Mouse (Mus musculus) heart, adult 9 months (tissue): Measurements from ENCODE around the gene Dcst1.
A peak's percentile ranks its signal among the peaks of the same experiment; 100 is the strongest.

Experiments used
- DNase-seq, 2 experiments: peaks; one replicate each; pipeline ENCODE4 v3.0.0; 2022; ENCODE audit warnings: low spot score in 2 of 2

Dcst1 gene

DNA sequence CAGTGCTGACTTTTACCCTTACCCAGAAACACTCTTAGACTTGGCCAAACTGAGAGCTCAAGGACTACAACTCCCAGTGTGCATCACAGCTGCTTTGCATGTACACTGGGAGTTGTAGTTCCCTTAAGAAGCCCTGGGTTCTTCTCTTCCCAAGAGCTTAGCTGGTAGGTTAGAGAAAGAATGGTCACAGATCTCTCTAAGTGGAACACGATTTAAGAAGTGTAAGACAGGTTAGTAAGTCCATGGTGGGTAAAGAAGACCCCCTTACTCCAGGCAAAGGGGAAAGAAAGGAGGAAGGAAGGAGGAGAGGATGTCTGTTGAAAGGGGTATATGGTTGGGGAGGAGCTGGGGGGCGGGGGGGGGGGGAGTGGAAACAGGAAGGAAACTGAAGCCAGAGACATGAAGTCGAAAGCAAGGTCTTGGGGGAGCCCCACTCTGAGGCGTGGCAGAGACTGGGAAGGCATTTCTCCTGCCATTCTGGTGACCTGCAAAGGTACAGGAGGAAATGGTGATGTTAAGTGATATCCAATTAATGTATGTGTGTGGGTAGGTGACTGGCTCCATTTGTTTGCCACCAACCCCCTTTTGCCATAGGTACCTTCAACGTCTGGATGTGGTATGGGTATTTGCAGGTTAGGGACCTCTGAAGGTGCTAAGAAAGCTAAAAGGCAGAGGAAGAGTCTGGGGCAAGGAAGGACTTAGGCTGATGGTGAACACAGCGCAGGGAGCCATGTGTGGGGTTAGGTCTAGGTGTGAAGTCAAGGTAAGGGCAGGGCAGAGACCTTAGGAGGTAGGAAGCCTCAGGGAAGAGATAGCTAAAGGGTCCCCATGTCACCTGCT is 24.1 kb upstream of the Dcst1 start:
- peak in 1 of 2 experiments; percentile 47 for DNase-seq

GRCm38 (mm10) chr3:89388134-89388881 is 23.3 kb upstream of the Dcst1 start:
- peak; percentile 65 to 71 for DNase-seq

- peak; percentile 40 to 52 for DNase-seq
These were observed 22.6 kb upstream of the Dcst1 start for GRCm38 (mm10) chr3:89387632-89388031.

- DNase-seq, result no peak
These were observed 21.7 kb upstream of the Dcst1 start for GRCm38 (mm10) chr3:89386438-89387420.

- no peak for DNase-seq
These were observed 20.4 kb upstream of the Dcst1 start for GRCm38 (mm10) chr3:89385451-89385850.

DNA sequence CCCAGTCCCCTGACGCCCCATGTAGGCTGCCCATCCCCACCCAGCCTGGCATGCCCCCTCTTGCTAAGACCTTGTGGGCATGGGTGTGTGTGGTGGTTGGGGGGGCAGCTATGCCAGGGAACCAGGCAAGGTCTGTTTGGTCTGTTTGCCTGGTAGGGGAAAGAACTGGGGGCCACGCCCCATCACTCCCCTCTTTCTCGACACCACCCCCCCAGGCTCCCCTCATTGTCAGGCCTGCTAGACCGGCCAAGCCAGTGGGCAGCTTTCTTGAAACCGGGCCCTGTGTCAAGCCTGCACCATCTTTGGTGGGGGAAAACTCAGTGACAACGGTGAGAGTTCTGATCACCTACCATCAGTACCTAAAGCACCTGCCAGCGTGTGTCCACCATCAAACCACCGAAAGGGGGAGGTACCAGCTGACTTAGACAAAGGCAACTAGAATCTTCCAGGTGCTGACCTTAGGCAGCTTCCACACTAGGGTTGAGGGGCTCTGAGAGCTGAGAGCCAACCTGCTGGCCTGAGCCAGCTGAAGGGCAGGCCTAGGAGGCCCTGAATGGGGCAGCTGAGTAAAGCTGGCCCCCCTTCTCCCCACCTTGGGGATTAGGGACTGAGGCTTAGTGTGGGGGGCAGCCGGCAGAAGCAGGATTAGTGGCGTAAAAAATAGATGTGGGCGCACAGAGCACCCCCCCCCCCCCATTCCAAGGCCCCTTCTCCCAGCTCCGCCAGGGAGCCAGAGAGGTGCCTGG is 19.5 kb upstream of the Dcst1 start:
- DNase-seq, result no peak

GRCm38 (mm10) chr3:89383651-89384255 is 18.7 kb upstream of the Dcst1 start:
- DNase-seq, result no peak

DNA sequence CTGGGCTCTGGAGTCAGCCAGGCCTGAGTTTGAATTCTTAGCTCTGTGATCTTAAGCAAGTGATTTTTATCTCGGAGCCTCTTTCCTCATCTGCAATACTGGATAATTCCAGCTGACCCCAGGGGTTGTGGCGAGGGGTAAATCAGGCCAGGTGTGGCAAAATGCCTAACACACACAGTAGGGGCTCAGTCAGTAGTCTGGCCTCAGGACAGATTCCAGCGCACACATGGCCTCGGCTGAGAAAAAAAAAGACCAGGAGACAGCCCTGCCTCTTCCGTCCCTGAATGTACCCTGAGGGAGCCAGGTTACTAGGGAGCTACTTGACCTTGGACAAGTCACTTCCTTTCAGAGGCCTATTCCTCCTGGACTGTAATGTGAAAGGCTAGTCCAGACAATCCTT is 17.9 kb upstream of the Dcst1 start:
- no peak for DNase-seq

GRCm38 (mm10) chr3:89382033-89382882 is 17.2 kb upstream of the Dcst1 start:
- no peak for DNase-seq

DNA sequence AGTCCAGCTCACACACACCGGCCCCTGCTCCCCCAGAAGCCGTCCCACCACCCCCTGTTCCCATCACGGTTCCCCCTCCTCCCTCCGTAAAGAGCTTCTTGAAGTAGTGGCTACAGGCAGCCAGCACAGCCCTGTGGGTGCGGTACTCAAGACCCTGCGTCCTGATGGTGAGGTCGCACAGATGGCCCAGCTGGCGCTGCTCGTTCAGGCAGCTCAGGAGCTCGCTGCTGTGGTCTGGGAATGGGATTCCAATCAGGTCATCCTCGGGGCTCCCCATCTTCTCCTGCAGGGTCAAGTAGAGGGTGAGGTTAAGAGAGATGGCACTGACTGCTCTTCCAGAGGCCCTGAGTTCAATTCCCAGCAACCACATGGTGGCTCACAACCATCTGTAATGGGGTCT is 16.2 kb upstream of the Dcst1 start:
- no peak for DNase-seq

- no peak for DNase-seq
These were observed 15.7 kb upstream of the Dcst1 start for GRCm38 (mm10) chr3:89380711-89381110.

DNA sequence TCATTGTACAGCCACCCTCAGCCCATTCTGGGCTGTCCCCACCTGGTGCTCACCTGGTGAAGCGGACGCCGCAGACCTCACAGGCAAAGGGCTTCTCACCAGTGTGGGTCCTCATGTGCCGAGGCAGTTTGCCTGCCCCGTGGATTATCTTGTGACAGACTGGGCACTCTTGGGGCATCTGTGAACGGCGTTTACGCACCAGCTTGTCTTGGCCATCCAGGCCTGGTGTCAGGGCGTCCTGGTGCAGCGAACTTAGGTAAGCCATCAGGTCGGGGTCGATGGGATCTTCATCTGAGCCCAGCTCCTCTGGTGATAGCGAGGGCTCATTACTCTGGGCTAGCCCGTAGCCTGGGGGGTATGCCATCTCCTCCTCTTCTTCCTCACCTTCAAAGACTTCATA is 15.2 kb upstream of the Dcst1 start:
- no peak for DNase-seq

- DNase-seq, result no peak
These were observed 14.5 kb upstream of the Dcst1 start for GRCm38 (mm10) chr3:89379388-89380131.

- peak; percentile 72 to 81 for DNase-seq
These were observed 13.5 kb upstream of the Dcst1 start for GRCm38 (mm10) chr3:89378394-89379067.

DNA sequence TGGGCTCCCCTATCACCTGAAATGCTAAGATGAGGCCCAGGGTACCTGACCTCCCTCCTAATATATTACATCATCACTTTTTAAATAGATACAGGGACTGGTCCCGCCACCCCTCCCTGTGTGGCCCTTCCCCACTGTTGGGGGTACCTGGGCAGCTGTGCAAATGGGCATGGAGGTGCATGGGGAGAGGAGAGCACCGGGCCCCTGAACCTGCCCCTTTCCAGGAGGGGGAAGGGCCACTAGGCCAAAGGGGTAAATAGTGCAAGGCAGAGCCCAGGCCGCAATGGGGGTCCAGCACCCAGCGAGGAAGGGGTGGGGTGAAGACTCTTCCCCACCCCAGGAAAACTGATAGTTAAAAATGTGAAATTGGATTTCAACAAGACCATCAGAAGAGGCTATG is 12.8 kb upstream of the Dcst1 start:
- no peak for DNase-seq

- no peak for DNase-seq
These were observed 8.7 kb upstream of the Dcst1 start for GRCm38 (mm10) chr3:89373581-89374231.

DNA sequence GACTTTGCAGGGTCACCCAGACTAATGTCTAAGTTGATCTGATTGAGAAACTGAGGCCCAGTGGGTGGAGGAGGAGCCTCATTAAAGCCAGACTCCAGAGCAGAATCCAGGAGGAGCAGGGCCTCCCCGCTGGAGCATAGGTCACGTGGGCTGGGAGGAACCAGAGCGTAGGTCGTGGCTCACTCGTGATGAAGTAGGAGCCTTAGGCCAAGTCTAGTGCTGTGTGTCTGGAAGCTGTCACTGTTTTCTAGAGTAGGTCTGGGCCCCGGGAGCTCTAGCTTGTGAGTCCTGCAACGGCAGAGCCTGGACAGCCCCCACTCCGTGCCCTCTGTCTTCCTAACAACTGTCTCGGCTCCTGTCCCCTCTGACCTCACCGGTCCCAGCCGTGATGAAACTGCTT is 2.3 kb upstream of the Dcst1 start:
- DNase-seq, result no peak
